Mouse (Mus musculus): ENCODE measurements around the gene Gjb1. TPM values are rescaled to one million over a fixed set of nuclear protein-coding genes. Genes with fewer than 3 reads are reported as not detected.
A peak's percentile ranks its signal among the peaks of the same experiment; 100 is the strongest.

The Gjb1 gene
- polyA plus RNA-seq, 1 experiment from 2014 or later: 0.49 TPM

DNA sequence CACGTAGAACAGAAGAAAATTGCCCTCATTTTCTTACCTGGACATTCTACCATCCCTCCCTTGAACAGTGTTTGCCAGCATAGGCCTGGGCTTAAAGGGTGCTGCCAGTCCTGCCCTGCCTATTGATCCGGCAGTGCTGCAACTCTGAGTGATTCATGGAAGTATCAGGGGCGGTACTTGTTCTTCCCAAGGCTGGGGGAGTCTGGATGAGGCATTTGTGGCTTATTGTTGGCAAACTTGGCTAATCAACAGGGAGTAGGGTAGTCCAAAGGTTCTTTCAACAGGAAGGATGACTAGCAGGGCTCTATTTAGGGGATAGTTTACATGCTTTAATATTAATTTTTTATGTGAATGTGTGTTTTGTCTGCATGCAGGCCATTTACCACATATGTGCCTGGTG lies 5.6 kb upstream of the Gjb1 start:
- 75% methylated on average over 3 of the region's 3 CpGs for WGBS
- no peaks in the 10 kb centered on the region for H3K36me3 ChIP-seq

DNA sequence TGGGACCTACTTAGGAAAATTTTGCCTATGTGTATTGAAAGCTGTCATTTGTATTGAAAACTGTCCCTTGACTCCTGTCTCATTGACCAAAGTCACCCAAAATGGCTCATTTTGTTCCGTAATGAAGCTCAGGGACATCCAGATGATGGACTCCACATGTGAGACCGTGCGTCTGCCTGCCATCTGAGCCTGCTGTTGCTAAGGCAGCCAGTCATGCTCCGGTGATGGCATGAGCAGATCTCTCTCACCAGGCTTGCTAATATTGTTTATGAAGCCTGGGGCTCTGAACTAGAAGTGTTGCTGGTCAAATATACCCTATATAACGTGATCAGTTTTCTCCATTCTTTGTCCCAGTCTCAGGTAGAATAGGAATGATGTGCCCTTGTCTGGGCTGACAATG lies 3.2 kb upstream of the Gjb1 start:
- Histone ChIP-seq H3K9me3 (no peaks in the 10 kb centered on the region), H3K4me3 (no peak overlapping the region), H3K9ac (no peak overlapping the region), H3K36me3 (no peaks in the 10 kb centered on the region), H3K4me2 (no peak overlapping the region), H3K27ac (no peak overlapping the region), H3K4me1 (no peaks in the 10 kb centered on the region), H3K27me3 (no peaks in the 10 kb centered on the region)
- no peak for ATAC-seq (ENCODE audit: borderline replicate concordance, extremely low read depth, low FRiP score, low TSS enrichment)
- 60% methylated on average over 5 of the region's 5 CpGs for WGBS

More for the DNA sequence above, 5.6 kb upstream of the Gjb1 start:
- Histone ChIP-seq H3K9ac (no peak overlapping the region), H3K4me1 (no peaks in the 10 kb centered on the region), H3K4me3 (no peak overlapping the region), H3K27ac (no peak overlapping the region), H3K27me3 (no peaks in the 10 kb centered on the region), H3K9me3 (no peaks in the 10 kb centered on the region), H3K4me2 (no peak overlapping the region)
- no peak for ATAC-seq (ENCODE audit: borderline replicate concordance, extremely low read depth, low FRiP score, low TSS enrichment)

DNA sequence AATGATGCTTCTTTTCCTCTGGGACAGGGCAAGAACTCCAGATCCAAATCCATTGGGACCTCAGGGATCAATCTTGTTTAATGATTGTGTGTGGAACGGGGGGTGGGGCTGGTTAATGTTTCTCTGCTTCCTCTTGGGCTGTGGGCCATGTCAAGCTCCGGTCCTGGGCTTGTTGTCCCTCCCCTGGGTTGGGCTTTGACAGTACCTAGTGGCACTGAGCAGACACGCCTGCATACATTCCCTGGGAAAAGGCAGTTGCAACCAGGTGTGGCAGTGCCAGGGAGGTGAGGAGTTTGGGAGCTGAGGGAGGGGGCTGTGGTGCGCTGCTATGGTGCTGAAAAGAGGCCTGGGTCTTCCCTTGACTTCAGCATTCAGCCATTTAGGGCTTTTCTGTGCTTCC lies 898 bp downstream of the Gjb1 start:
- Histone ChIP-seq H3K4me3 (no peak overlapping the region), H3K36me3 (no peaks in the 10 kb centered on the region), H3K4me1 (no peaks in the 10 kb centered on the region), H3K9me3 (no peaks in the 10 kb centered on the region), H3K4me2 (no peak overlapping the region), H3K9ac (no peak overlapping the region), H3K27ac (no peak overlapping the region), H3K27me3 (peaks cover 9% of the 10 kb centered on the region; the same call in 1 of the 2 replicates)
- 43% methylated on average over 4 of the region's 4 CpGs for WGBS
- no peak for ATAC-seq (ENCODE audit: borderline replicate concordance, extremely low read depth, low FRiP score, low TSS enrichment)

DNA sequence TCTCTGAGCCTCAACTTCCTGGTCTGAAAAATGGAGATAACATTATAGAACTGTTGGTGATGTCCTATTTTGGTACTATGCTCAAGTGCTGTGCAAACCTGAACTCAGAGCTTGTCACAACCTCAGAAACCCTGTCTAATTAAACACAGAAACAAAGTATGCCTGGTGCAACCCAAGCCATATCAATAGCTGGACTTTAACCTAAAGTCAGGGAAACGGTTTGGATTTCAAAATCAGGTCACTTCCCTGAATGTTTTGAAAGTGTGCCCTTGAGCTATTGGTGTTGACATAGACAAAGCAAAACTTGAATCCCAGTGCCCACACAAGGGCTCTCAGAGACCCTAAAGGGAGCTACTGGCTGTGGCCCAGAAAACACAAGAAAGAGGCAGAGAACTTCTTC lies 3.6 kb downstream of the Gjb1 start:
- Histone ChIP-seq H3K4me2 (no peak overlapping the region), H3K36me3 (no peaks in the 10 kb centered on the region), H3K4me1 (no peaks in the 10 kb centered on the region), H3K9ac (no peak overlapping the region), H3K4me3 (no peak overlapping the region), H3K27me3 (peaks cover 31% of the 10 kb centered on the region), H3K9me3 (no peaks in the 10 kb centered on the region), H3K27ac (no peak overlapping the region)
- no peak for ATAC-seq (ENCODE audit: borderline replicate concordance, extremely low read depth, low FRiP score, low TSS enrichment)
- 51% methylated on average over 1 of the region's 1 CpGs for WGBS

DNA sequence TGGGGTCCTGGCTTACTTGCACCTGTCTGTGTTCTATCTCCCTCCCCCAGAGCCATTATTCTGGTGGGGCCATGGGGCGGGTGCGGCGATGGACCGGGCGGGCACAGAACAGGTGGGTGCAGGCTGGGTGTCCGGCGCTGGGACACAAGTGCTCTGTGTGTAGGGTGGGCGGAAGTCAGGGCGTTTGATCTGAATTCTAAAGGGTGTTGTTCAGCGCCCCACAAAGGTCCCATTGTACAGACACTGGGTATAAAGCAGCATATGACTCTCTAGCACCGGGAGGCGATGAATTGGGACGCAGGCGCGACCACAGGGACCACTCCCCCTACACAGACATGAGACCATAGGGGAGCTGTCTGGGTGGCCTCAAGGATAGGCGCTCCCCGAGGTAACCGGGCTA lies 7.3 kb downstream of the Gjb1 start:
- H3K9ac ChIP-seq: no peak overlapping the region
- H3K36me3 ChIP-seq: no peaks in the 10 kb centered on the region
- H3K27me3 ChIP-seq: peaks cover 49% of the 10 kb centered on the region
- H3K4me3 ChIP-seq: no peak overlapping the region
- 30% methylated on average over 18 of the region's 18 CpGs for WGBS
- peak; percentile 52; the same call in 1 of the 2 replicates for ATAC-seq (ENCODE audit: borderline replicate concordance, extremely low read depth, low FRiP score, low TSS enrichment)
- H3K27ac ChIP-seq: no peak overlapping the region
- H3K4me1 ChIP-seq: no peaks in the 10 kb centered on the region
- H3K9me3 ChIP-seq: no peaks in the 10 kb centered on the region
- H3K4me2 ChIP-seq: no peak overlapping the region

DNA sequence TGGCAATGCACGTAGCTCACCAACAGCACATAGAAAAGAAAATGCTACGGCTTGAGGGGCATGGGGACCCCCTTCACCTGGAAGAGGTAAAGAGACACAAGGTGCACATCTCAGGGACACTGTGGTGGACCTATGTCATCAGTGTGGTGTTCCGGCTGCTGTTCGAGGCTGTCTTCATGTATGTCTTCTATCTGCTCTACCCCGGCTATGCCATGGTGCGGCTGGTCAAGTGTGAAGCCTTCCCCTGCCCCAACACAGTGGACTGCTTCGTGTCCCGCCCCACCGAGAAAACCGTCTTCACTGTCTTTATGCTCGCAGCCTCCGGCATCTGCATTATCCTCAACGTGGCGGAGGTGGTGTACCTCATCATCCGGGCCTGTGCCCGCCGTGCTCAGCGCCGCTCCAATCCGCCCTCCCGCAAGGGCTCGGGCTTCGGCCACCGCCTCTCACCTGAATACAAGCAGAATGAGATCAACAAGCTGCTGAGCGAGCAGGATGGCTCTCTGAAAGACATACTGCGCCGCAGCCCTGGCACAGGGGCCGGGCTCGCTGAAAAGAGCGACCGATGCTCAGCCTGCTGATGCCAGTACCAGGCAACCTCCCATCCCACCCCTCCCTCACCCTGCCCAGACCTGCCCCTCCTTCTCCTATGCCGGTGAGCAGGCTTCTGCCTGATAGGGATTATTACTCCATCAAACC lies 8.4 kb downstream of the Gjb1 start:
- 20% methylated on average over 29 of the region's 32 CpGs for WGBS
- Histone ChIP-seq H3K9ac (no peak overlapping the region), H3K36me3 (no peaks in the 10 kb centered on the region), H3K9me3 (no peaks in the 10 kb centered on the region), H3K4me3 (no peak overlapping the region), H3K27me3 (peaks cover 47% of the 10 kb centered on the region), H3K4me2 (peak overlapping the region; percentile 34; the same call in 1 of the 2 replicates), H3K4me1 (no peaks in the 10 kb centered on the region), H3K27ac (no peak overlapping the region)
- no peak for ATAC-seq (ENCODE audit: borderline replicate concordance, extremely low read depth, low FRiP score, low TSS enrichment)

DNA sequence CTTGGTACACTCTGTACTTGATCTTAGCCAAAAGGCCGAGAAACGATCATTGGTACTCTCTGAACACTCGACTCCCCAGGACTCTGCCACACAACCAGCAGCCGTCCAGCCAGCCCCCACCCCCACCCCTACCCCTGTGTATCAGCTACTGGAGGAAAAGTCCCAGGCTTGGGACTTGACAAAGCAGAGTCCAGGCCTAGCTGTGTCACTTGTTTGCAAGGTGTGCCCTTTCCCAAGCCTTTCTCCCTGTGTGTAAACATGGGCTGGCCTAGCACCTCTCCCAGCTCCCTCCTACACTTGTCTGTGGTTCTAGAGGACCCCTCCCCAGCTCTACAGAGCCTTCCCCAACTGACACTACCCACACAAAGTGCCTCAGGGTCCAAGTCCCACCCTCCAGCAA lies 10.0 kb downstream of the Gjb1 start:
- Histone ChIP-seq H3K4me3 (no peak overlapping the region), H3K9me3 (no peaks in the 10 kb centered on the region), H3K4me1 (no peaks in the 10 kb centered on the region), H3K36me3 (no peaks in the 10 kb centered on the region), H3K9ac (no peak overlapping the region), H3K27ac (no peak overlapping the region), H3K4me2 (no peak overlapping the region), H3K27me3 (peaks cover 40% of the 10 kb centered on the region)
- WGBS: 32% methylated on average over 4 of the region's 4 CpGs
- no peak for ATAC-seq (ENCODE audit: borderline replicate concordance, extremely low read depth, low FRiP score, low TSS enrichment)

DNA sequence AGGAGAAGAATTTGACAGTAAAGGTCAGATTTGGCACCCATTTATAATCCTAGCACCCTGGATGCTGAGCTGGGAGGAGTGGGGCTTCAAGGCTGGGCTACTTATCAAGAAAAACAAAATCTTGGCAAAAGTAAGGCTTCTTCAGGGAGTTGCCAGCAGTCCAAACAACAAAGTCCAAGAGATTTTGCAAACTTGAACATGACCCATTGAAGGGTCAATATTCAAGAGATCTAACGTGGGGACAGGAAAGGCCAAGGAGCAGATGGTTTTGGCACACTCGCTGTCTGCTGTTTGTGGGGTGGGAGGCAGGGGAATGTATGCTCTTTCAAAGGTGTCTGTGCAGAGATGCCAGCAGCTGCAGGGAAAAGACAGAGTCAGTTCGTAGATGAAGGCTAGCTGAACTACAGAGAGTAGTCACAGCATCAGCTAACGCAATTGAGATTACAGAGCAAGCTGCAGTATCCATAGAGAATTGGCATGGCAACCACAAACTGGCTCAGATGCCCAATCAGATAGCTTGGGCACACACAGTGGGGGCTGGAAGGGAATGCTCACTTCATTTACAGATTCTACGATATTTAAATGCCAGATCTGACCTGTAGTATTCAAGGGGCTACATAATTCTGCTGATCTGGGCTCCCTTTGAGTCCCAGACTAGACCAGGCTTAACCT lies 12.8 kb downstream of the Gjb1 start:
- no peak overlapping the region for H3K27ac ChIP-seq
- WGBS: 58% methylated on average over 5 of the region's 5 CpGs
- no peak for ATAC-seq (ENCODE audit: borderline replicate concordance, extremely low read depth, low FRiP score, low TSS enrichment)
- H3K9me3 ChIP-seq: no peaks in the 10 kb centered on the region
- no peaks in the 10 kb centered on the region for H3K36me3 ChIP-seq
- peaks cover 26% of the 10 kb centered on the region for H3K27me3 ChIP-seq
- H3K9ac ChIP-seq: no peak overlapping the region
- no peak overlapping the region for H3K4me2 ChIP-seq
- H3K4me1 ChIP-seq: no peaks in the 10 kb centered on the region
- no peak overlapping the region for H3K4me3 ChIP-seq

DNA sequence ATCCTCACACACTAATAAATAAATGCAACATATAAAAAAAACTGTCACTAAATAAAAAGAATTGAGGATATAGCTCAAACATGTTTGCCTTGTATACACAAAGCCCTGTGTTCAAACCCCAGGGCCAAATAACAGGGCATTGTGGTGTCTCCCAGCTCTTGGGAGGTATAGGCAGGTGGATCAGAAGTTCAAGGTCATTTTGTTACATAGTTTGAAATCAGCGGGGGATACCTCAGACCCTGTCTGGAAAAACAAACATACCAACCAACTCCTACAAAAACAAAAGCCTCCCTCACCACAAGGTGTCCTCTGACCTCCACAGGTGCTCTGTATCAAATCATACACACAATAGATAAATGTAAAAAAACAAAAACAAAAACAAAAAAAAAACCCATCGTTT lies 18.2 kb downstream of the Gjb1 start:
- H3K27ac ChIP-seq: no peak overlapping the region
- no peaks in the 10 kb centered on the region for H3K4me1 ChIP-seq

DNA sequence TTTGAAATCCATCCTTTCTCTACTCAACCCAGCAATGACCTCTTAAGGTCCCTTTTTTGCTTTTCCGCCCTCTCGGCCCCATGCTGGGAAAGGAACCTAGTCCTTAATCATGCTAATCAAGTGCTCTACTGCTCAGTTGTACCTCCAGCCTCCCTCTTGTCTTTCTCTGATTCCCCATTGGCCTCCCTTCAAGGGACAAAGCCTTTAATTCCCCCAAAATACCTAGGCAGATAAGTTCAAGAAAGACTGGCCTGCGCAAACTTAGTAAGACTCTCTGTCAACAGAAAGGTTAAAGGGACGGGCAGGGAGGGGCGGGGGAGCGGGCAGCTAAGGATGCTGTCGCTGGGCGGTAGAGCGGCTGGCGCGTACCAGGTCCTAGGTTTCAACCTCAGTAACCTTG lies 20.3 kb downstream of the Gjb1 start:
- 31% methylated on average over 11 of the region's 11 CpGs for WGBS
- H3K9ac ChIP-seq: no peak overlapping the region
- no peak for ATAC-seq (ENCODE audit: borderline replicate concordance, extremely low read depth, low FRiP score, low TSS enrichment)

More for the DNA sequence above, 18.2 kb downstream of the Gjb1 start:
- Histone ChIP-seq H3K4me3 (no peak overlapping the region), H3K27me3 (peaks cover 16% of the 10 kb centered on the region; the same call in 1 of the 2 replicates), H3K9ac (no peak overlapping the region), H3K36me3 (no peaks in the 10 kb centered on the region), H3K9me3 (no peaks in the 10 kb centered on the region), H3K4me2 (no peak overlapping the region)
- no peak for ATAC-seq (ENCODE audit: borderline replicate concordance, extremely low read depth, low FRiP score, low TSS enrichment)
- WGBS: 55% methylated on average over 2 of the region's 2 CpGs

DNA sequence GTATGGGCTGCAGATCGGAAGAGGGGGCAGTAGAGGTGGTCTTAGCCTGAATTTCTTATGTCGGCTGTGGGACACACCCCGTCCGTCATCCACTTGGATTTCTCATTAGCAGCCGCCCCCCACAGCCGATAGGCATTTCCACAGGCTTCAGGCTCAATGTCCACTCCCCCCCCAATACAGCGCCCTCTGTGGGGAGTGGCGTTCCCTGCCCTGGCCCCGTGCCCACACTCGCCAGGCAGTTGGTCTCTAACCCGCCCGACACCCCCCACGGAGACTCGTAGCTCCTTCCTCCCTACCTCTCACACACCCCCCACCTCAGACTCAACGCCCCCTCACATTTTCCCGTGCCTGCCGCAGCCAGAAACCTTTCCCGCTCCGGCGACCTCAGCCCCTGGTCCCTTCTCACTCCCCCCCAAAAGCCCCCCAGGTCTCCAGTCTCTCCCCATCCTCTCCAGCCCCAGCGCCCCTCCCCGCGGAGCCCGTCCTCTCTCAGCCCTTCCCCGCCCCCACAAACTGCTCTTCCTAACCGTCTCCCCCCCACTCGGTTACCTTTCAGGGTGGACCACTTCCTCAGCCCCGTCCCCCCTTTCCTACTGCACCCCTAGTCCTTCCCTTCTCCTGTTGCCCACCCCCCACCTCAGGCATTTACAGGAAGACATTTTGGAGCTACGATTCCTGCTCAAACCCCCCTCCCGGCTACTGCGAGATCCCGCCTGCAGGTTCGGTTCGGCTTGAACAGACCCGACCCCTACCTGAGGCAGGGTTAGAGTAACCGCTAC lies 43.0 kb downstream of the Gjb1 start:
- Histone ChIP-seq H3K27ac (peak overlapping the region; percentile 41; the same call in 1 of the 2 replicates), H3K4me3 (peak overlapping the region; percentile 61), H3K9me3 (no peaks in the 10 kb centered on the region), H3K4me2 (peak overlapping the region; percentile 67), H3K4me1 (peaks cover 11% of the 10 kb centered on the region), H3K27me3 (no peaks in the 10 kb centered on the region), H3K9ac (peak overlapping the region; percentile 70), H3K36me3 (no peaks in the 10 kb centered on the region)
- 0 out of 2 replicates have a peak, but pooled peaks have one; percentile 2 for ATAC-seq (ENCODE audit: borderline replicate concordance, extremely low read depth, low FRiP score, low TSS enrichment)
- 26% methylated on average over 34 of the region's 36 CpGs for WGBS

More for the DNA sequence above, 20.3 kb downstream of the Gjb1 start:
- Histone ChIP-seq H3K27me3 (peaks cover 16% of the 10 kb centered on the region; the same call in 1 of the 2 replicates), H3K27ac (no peak overlapping the region), H3K4me3 (no peak overlapping the region), H3K36me3 (no peaks in the 10 kb centered on the region), H3K4me2 (no peak overlapping the region), H3K9me3 (no peaks in the 10 kb centered on the region), H3K4me1 (no peaks in the 10 kb centered on the region)

Data from lung, embryonic 15.5 days (tissue).